Mouse (Mus musculus) heart, postnatal 0 days (tissue): Measurements from ENCODE around the gene Gars.

ENCODE experiments used
- CTCF ChIP-seq: IDR thresholded peaks from 2 replicates; pipeline ENCODE4 v1.5.1; 2016; ENCODE audit warnings: antibody characterized with exemption, control low read depth, low read depth
- EP300 ChIP-seq: IDR thresholded peaks from 2 replicates; pipeline ENCODE4 v1.6.1; 2016; ENCODE audit warnings: antibody characterized with exemption, low read depth

DNA sequence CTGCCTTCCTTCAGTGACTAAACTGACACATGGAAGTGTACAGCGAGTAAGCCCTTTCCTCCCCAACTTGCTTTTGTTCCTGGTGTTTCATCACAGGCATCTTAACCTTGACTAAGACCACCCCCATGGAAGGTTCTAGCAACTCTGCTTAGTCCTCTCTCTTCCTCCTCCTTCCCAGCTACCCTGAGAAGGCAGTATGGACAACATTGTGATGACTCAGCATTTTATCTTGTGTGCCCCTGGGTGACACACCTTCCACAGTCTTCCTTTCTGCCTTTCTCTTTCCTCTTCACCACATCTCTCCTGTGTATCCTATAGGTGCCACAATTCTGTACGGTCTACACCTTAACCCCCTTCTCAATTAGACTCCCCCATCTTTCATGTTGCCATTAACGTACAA, 23.6 kb upstream of the Gars start:
- TF ChIP-seq CTCF (no peak), EP300 (no peak)
